Mouse (Mus musculus) C2C12 (cell line): ENCODE measurements around the gene Rnf180.

Source experiments
- CTCF ChIP-seq: IDR thresholded peaks from one replicate; pipeline ENCODE4 v1.5.1; 2011; ENCODE audit not compliant: control insufficient read depth, insufficient read depth, insufficient read length
- FOSL1 ChIP-seq: IDR thresholded peaks from one replicate; pipeline ENCODE4 v1.8.0; 2011; ENCODE audit warnings: mild to moderate bottlenecking, low read length; ENCODE audit not compliant: poor library complexity, insufficient read depth, severe bottlenecking

GRCm38 (mm10) chr13:105300009-105300346 lies 5.4 kb upstream of the Rnf180 start:
- TF ChIP-seq FOSL1 (no peak), CTCF (no peak)
